Mouse (Mus musculus) cerebellum, adult (tissue): Measurements from ENCODE around the gene Sema3e.

ENCODE experiments used
- ATAC-seq: cut with Nextera tagmentation; 2 replicates; pipeline ENCODE4 v1.9.2; 2017; ENCODE audit warnings: mild to moderate bottlenecking, moderate library complexity, mixed read lengths; ENCODE audit not compliant: insufficient number of reproducible peaks, low FRiP score, low TSS enrichment

The Sema3e gene

DNA sequence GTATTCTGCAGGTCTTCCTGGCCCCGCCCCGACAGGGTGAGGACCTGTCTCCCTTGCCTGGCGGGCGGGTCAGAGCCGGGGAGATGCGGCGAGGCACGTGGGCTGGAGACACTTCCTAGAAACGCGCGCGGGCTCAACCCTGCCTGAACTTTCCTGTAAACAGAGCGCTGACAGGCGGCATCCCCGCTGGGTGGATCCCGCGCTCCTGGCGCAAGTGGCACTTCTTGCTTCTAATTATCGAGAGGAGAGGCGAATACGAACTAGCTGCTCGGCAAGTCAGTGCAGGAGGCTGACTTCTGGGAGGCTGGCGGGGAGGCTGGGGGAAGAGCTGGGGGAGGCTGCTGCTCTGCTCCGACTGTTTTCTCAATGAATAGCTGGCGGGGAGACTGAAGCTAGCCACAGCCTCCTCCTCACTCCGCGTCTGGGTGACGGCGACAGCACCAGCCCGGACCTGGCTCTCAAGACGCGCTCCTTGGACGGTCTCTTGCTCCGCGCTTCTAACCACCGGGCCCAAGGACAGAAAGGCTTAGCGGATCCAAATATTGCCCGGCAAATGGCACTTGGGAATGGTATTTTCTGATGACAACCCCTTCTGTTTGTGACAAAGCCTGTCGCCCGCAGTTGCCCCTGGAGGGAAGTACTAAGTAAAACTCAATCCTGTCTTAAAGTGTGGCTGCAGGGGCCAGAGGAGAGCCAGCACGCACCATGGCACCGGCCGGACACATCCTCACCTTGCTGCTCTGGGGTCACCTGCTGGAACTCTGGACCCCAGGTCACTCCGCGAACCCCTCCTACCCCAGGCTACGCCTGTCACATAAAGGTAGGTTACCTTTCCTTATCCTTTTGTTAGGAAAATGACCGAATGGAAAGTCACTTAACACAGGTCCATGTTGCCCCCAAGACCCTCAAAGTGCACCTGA, at the start of gene Sema3e:
TSS of gene Sema3e (plus strand) at position 72 of the 920 bp plus-strand sequence.
- peak; percentile 66; the same call in 1 of the 2 replicates for ATAC-seq

DNA sequence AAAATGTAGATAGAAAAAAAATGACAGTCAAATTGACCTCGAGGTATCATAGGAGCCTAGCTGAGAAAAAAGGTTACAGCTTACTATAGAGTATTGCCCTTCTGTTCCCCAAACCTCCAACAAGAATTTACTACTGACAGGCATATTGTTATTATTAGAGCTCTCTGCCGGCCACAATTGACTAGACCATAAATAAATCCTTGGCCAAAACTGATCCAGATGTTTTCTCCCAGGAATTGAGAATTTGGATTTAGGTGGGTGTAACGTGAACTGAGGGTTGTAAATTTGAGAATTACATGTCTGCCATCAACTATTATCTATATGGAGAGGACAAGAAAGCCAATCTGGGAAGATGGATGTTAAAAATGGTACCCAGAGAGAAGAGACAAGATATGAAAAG, 47.5 kb upstream of the Sema3e start:
- no peak for ATAC-seq

DNA sequence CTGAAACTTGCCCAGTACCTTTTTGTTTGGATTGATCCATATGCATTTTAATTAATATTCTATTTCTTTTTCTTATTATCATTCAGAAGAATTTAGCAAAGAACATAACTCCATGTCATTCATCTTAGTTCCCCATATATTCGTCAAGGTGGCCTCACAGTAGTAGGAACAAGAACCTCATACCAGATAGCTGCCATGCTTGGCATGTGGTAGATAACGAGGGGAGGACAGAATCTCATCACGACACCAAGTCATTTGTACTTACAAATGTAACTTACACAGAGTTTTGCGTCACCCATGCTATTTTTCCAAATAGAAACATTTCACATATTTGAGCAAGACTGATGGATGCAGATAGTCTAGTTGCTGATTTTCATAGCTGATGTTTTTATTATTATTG, 45.9 kb upstream of the Sema3e start:
- ATAC-seq, result no peak

DNA sequence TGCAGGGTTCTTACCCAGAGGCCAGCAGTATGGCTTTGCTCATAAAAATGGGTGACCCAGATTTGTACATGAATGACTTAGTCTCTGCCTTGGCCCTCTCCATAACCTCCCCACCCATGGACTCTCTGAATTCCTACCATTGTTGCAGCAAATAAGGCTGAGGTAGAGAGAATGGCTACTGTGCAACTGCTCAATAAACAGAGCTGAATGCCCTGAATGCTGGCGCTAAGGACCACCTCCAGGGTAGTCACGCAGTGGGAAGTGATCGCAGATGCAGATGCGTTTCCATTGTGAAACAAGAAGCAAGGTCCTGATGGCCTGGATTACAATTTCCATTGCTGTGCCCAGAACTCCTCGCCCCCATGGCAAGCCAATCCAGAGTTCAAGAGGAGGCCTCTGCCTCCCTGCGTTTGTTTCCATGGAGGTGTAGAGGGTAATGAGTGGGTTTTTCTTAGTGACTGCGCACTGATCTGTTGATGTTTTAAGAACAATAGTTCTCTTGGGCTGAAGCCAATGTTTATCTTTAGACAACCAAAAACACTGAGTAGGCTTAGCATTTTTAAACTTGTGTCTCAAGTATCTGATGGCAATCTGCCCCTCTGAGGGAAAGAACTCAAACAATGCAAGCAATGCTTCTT, 42.5 kb upstream of the Sema3e start:
- no peak for ATAC-seq

DNA sequence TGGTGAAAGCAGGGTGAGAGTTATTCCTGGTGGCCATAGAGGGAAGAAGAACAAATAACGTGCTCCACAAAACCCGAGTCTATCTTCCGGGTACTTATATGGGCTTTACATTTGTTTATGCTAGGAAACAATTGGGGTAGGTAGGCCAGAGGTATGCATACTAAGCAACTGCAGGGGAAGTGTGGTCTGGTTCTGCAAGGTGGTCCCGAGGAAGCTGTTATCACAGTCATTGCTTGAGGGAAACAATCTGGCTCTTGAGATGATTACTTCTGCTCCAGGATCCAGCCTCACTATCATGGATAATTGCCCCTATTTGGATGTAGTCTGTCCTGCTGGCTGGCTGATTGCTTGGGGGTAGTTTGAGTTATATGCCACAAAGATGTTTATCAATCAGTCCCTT, 41.5 kb upstream of the Sema3e start:
- no peak for ATAC-seq

- no peak for ATAC-seq
Observed at GRCm38 (mm10) chr5:13985669-13986068, 39.4 kb upstream of the Sema3e start.

- ATAC-seq, result no peak
Observed at GRCm38 (mm10) chr5:13987123-13987522, 38.0 kb upstream of the Sema3e start.

- no peak for ATAC-seq
Observed at GRCm38 (mm10) chr5:13988023-13988422, 37.1 kb upstream of the Sema3e start.

GRCm38 (mm10) chr5:13992734-13993396, 32.2 kb upstream of the Sema3e start:
- no peak for ATAC-seq

GRCm38 (mm10) chr5:14028341-14028740, 3.3 kb downstream of the Sema3e start:
- ATAC-seq, result no peak

- no peak for ATAC-seq
Observed at GRCm38 (mm10) chr5:14030796-14031195, 5.7 kb downstream of the Sema3e start.

DNA sequence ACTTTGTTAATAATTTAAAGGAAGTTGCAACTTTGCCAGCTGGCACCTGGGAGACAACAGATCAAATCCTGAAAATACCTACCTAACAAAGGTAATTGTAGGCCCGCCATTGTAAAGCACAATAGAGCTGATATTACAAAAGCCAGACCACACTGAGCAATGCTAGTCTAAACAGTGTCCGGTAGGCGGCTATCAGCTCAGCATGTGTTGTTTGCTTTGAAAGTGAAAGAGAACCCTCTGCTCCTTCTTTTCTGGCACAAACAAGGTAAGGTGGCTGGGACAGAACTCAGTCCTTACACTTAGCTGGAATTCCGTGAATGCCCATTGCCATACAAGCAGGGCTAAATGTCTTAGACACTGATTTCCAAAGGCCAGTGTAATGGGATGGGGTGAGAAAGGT, 7.0 kb downstream of the Sema3e start:
- no peak for ATAC-seq

DNA sequence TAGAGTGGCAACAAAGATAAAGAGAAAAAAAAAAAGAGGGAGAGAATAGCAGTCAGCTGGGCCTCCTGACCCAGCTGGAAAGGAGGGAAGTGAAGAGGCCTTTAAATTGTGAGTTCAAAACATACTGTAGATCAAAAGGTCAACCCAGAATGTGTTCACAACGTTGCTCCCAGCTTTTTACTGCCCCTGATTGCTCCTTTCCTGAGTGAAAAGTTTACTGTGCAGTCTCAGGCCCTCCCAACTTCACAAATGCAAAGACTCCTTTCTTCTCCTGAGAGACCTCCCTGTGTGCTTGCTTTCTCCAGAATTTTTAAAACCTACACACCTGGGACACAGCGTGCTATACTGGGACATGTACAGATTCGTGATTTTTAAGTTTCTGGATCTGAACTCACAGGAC, 8.2 kb downstream of the Sema3e start:
- no peak for ATAC-seq

GRCm38 (mm10) chr5:14038813-14039496, 13.9 kb downstream of the Sema3e start:
- no peak for ATAC-seq

DNA sequence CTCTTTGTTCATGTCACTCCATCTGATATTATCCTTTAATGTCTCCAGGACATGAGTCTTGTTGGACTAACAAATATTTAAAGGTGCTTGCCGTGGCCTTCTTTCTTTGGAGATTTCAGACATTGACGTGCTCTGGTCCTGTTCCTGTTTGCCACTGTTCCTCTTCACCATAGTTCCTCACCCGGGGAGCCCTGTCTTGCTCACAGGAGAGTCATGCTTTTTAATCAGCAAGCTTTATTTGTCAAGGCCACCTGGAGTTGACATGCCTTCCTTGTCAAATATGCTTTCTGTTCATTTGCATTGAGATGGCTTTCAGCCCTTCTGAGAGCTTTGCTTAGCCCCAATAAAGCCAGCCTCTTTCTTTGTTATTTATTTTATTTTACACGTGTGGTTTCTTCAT, 15.1 kb downstream of the Sema3e start:
- no peak for ATAC-seq

- no peak for ATAC-seq
Observed at GRCm38 (mm10) chr5:14043116-14043515, 18.0 kb downstream of the Sema3e start.

DNA sequence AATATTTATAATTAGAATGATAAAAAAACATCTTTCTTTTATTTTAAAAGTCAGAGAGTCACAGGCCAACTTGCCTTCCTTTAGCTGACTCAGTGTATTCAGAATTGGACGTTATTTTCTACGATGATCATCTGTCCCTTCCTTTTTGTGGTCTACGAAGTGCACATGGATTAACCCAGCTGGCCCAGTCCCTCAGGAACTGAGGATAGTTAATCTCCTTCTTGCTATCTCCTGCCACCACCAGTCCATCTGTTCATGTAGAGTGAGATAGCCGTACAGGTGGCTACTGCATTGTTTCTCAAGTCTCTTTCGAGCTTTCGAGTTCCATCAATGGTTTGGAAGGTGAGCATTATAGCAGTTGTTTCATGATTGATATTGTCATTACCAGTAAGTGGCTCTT, 18.9 kb downstream of the Sema3e start:
- ATAC-seq, result no peak

DNA sequence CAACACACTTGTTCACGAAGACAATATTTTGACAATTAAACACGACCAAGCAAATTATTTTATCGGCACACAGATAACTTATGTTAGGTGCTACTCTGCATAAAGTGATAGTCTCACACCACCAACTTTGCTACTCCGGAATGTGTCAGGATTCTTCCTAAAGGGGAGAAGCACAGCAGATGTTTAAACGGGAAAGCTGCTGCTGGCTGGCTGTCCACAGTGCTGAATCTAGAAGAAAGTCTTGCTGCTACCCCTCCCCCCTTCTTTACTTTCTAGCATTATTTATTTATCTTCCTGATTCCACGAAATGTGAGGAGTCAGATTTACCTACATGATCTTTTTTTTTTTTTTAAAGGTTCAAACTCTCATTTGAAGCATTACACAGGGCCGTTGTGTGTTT, 23.6 kb downstream of the Sema3e start:
- ATAC-seq, result no peak

- no peak for ATAC-seq
Observed at GRCm38 (mm10) chr5:14054472-14054871, 29.4 kb downstream of the Sema3e start.

DNA sequence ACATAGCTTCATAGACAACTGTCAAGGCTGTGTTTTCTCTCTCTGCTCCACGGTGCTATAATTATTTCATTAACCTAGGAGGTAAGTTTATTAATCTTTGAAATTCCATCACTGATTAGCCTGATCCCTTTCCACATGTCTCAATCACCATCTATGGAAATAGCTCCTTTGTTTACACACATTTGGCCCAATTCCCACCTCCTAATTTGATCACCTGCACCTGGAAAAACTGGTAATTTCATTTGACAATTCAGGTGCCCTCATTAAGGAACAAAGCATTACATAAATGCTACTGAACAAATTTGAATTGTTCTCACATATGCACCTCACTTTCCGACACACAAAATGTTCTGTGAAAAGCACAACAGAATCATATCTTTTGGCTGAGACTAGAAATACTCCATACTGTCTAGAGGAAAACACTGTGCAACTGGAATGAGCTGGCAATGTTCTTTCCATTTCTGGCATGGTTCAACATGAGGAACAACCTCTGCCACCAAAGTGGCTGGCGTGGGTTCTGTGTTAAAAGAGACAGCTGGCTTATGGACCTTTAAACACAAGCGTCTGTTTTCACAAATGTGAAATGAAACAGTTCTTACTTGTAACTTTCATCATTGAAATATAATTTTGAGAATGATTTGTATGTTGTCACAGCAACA, 34.9 kb downstream of the Sema3e start:
- no peak for ATAC-seq
